Mouse (Mus musculus) liver, embryonic 12.5 days (tissue): ENCODE measurements around the gene Snx30. TPM values are rescaled to one million over a fixed set of nuclear protein-coding genes. Genes with fewer than 3 reads are reported as not detected.

Experiments
- ATAC-seq: fragments of 200-750 bp; cut with Nextera tagmentation; 2 replicates; pipeline ENCODE4 v1.8.0; 2017; ENCODE audit warnings: moderate number of reproducible peaks, mild to moderate bottlenecking, moderate library complexity
- H3K27ac ChIP-seq: fragments of 300-500 bp; sonication (generic); 2 replicates; pipeline ENCODE4 v1.5.1; 2016; ENCODE audit warnings: mild to moderate bottlenecking
- H3K27me3 ChIP-seq: fragments of 300-500 bp; sonication (generic); replicated peaks from 2 replicates; pipeline ENCODE4 v1.6.1; 2016; ENCODE audit warnings: mild to moderate bottlenecking, moderate library complexity
- H3K36me3 ChIP-seq: fragments of 300-500 bp; sonication (generic); 2 replicates; pipeline ENCODE4 v1.6.1; 2016; ENCODE audit warnings: mild to moderate bottlenecking, moderate library complexity
- H3K4me1 ChIP-seq: fragments of 300-500 bp; sonication (generic); 2 replicates; pipeline ENCODE4 v1.6.1; 2016
- H3K4me2 ChIP-seq: fragments of 300-500 bp; sonication (generic); 2 replicates; pipeline ENCODE4 v1.6.1; 2016; ENCODE audit warnings: mild to moderate bottlenecking, moderate library complexity
- H3K4me3 ChIP-seq: fragments of 300-500 bp; sonication (generic); 2 replicates; pipeline ENCODE4 v1.5.1; 2016; ENCODE audit warnings: mild to moderate bottlenecking, moderate library complexity
- H3K9ac ChIP-seq: fragments of 300-500 bp; sonication (generic); 2 replicates; pipeline ENCODE4 v1.6.1; 2016; ENCODE audit warnings: mild to moderate bottlenecking, moderate library complexity
- H3K9me3 ChIP-seq: fragments of 300-500 bp; sonication (generic); replicated peaks from 2 replicates; pipeline ENCODE4 v1.6.1; 2016; ENCODE audit warnings: mild to moderate bottlenecking, moderate library complexity
- WGBS: fragments of 180-500 bp; shearing (Covaris S2); methylation state at CpG from one replicate; pipeline ENCODE4 v1.1.7; 2016; ENCODE audit not compliant: insufficient replicate concordance; 5-methylcytosine and 5-hydroxymethylcytosine counted together
- polyA plus RNA-seq: library from polyadenylated mRNA; unstranded; fragments of >200 nt; fragmentation: Nextera tagmentation; extraction: Ambion mirVana; gene quantifications from 2 replicates; pipeline ENCODE4 v1.2.1, GENCODE M21; 2016

The Snx30 gene
- polyA plus RNA-seq, 1 experiment from 2014 or later, result 7.5 TPM

DNA sequence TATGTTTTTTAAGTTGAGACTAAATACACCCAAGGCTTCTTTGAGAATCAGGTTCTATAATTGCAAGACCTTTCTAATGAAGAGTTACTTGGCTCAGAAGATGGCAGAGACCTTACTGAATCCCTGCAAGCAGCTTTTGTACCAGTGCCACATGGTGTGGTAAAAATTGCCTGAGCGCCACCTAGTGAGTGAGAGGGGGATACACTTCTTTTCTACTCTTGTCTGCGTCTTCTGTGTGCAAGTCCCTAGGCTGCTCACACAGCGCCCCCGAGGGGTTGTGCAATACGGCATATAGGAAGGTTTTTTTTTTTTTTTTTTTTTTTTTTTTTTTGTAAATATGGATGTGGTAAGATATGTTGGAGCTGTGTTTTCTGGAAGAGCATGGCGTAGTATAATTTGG, 122.7 kb downstream of the Snx30 start:
- WGBS, result 8% methylated on average over 6 of the region's 6 CpGs
- Histone ChIP-seq H3K9ac (no peak overlapping the region), H3K9me3 (no peaks in the 10 kb centered on the region), H3K4me3 (no peak overlapping the region), H3K27ac (no peak overlapping the region), H3K27me3 (no peaks in the 10 kb centered on the region), H3K36me3 (no peaks in the 10 kb centered on the region), H3K4me1 (no peaks in the 10 kb centered on the region), H3K4me2 (no peak overlapping the region)
- no peak for ATAC-seq

DNA sequence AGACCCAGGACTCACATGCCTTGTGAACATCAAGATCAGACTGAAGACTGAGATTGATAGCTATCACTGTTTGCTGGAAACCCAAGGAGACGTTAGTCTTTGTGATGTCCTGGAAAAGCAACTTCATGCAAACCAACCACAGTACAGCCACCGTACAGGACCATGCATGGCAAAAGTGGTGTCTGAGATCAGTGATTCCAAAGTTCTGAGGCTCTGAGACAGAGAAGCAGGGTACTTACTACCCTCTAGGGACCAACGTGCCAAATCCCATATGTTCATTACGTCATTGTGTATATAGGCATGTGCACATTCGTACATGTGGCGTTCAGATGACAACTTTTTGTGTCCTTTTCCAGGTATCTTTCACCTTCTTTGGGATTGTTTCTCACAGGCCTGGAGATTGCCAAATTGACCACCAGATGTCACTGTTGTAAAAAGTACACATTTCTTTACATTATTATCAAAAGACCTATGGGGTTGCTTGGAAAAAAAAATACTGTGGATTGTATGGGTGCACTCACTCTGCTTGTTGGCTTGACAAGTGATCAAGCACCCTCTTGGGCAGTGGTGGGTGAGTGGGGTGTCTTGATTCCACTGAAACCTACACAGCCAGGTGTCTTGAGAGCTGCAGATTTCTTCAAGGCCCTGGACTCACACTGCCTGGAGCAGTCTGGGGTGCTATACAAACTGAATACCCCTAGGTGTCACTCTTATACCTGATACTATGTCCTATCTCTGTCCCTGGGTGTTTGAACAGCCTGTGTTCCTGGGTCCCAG, 127.1 kb downstream of the Snx30 start:
- no peaks in the 10 kb centered on the region for H3K27me3 ChIP-seq
- ATAC-seq, result no peak; the same call in 1 of the 2 replicates
- H3K36me3 ChIP-seq, result no peaks in the 10 kb centered on the region
- H3K9me3 ChIP-seq, result no peaks in the 10 kb centered on the region
- H3K4me2 ChIP-seq, result no peak overlapping the region
- no peak overlapping the region for H3K4me3 ChIP-seq
- H3K27ac ChIP-seq, result no peak overlapping the region
- WGBS, result 40% methylated on average over 6 of the region's 6 CpGs
- no peak overlapping the region for H3K9ac ChIP-seq
- H3K4me1 ChIP-seq, result no peaks in the 10 kb centered on the region

DNA sequence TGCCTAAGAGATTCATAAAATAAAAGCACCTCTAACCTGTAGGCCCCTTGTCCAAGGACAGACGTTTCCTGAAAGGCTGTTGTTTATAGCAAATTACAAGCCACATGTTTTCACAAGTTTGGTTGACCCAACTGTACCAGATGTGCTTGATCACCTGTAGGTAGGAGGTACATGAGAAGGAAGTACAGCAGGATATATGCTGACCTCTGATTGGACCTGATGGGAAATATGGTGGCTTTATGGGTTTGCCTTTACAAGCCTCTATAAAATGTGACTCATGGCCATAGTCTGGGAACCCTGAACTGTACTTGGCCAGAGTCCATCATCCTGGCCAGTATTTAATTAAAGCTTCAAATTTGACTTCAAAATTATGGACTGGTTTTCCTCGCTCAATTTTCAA, 131.9 kb downstream of the Snx30 start:
- Histone ChIP-seq H3K27me3 (no peaks in the 10 kb centered on the region), H3K27ac (no peak overlapping the region), H3K36me3 (no peaks in the 10 kb centered on the region), H3K4me3 (no peak overlapping the region), H3K9me3 (no peaks in the 10 kb centered on the region), H3K9ac (no peak overlapping the region), H3K4me1 (no peaks in the 10 kb centered on the region), H3K4me2 (no peak overlapping the region)
- no peak for ATAC-seq
- WGBS, result 55% methylated on average over 2 of the region's 2 CpGs

Other genes starting within 250 kb of the Snx30 start
- gene Hsdl2, start 224.3 kb upstream of the Snx30 start, polyA plus RNA-seq, result 18.8 TPM in 2 replicates
- gene E130308A19Rik, start 179.6 kb upstream of the Snx30 start, polyA plus RNA-seq, result 12.8 and 14.8 TPM in 2 replicates
- gene Inip, start 4.3 kb upstream of the Snx30 start, polyA plus RNA-seq, result 34.7 and 35.8 TPM in 2 replicates
- gene Slc46a2, start 109.2 kb downstream of the Snx30 start, polyA plus RNA-seq, result not detected in 2 replicates
- not detected in 2 replicates for gene Mup4, start 154.9 kb downstream of the Snx30 start, polyA plus RNA-seq
- gene Mup6, start 158.5 kb downstream of the Snx30 start, polyA plus RNA-seq, result not detected in 2 replicates